Mouse (Mus musculus): ENCODE results near the gene Agxt2.

DNA sequence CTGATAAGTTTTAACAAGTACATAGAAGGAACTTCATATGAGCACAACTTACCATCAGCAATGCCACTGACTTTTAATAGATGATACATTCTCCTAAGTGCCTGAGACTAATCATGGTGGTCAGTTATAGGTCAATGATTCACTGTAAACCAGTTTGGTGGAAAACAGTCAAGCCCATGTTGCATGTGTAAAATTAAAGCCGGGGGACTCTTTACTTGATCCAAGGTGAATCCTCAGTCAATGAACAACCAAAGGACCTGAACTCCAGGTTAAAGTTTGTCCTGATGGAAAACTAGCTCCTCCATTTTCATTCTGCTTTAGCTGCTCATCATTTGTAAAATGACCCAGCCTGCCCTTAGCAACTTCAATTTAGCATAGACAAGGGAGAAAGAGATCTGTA lies 25.8 kb upstream of the Agxt2 start:
- TF ChIP-seq GATA1 (IDR thresholded peaks at IDR 0.05; ENCODE audit: low read length), result no peak
- no peak for TF ChIP-seq TAL1 (IDR thresholded peaks at IDR 0.05; ENCODE audit: low read length)
